Mouse (Mus musculus) lung, embryonic 15.5 days (tissue): ENCODE results near the gene Pias1. TPM values are rescaled to one million over a fixed set of nuclear protein-coding genes. Genes with fewer than 3 reads are reported as not detected.
A peak's percentile ranks its signal among the peaks of the same experiment; 100 is the strongest.

Source experiments
- ATAC-seq: fragments of 200-750 bp; cut with Nextera tagmentation; 2 replicates; pipeline ENCODE4 v1.8.0; 2017; ENCODE audit warnings: moderate number of reproducible peaks, borderline replicate concordance; ENCODE audit not compliant: low FRiP score, low TSS enrichment; ENCODE audit errors: extremely low read depth
- H3K27ac ChIP-seq: fragments of 300-500 bp; sonication (generic); 2 replicates; pipeline ENCODE4 v1.5.1; 2015; ENCODE audit warnings: moderate library complexity, mild to moderate bottlenecking, inconsistent platforms
- H3K27me3 ChIP-seq: fragments of 300-500 bp; sonication (generic); 2 replicates; pipeline ENCODE4 v1.6.1; 2015; ENCODE audit warnings: inconsistent platforms
- H3K36me3 ChIP-seq: fragments of 300-500 bp; sonication (generic); 2 replicates; pipeline ENCODE4 v1.6.1; 2015; ENCODE audit warnings: inconsistent platforms
- H3K4me1 ChIP-seq: fragments of 300-500 bp; sonication (generic); 2 replicates; pipeline ENCODE4 v1.6.1; 2015; ENCODE audit warnings: inconsistent platforms
- H3K4me2 ChIP-seq: fragments of 300-500 bp; sonication (generic); 2 replicates; pipeline ENCODE4 v1.6.1; 2015; ENCODE audit warnings: inconsistent platforms, mild to moderate bottlenecking, moderate library complexity
- H3K4me3 ChIP-seq: fragments of 300-500 bp; sonication (generic); 2 replicates; pipeline ENCODE4 v1.5.1; 2015; ENCODE audit warnings: mild to moderate bottlenecking, inconsistent platforms
- H3K9ac ChIP-seq: fragments of 300-500 bp; sonication (generic); 2 replicates; pipeline ENCODE4 v1.6.1; 2015; ENCODE audit warnings: inconsistent platforms
- H3K9me3 ChIP-seq: fragments of 300-500 bp; sonication (generic); 2 replicates; pipeline ENCODE4 v1.6.1; 2016; ENCODE audit warnings: inconsistent platforms
- WGBS: fragments of 180-500 bp; shearing (Covaris S2); methylation state at CpG from one replicate; pipeline ENCODE4 v1.1.7; 2015; 5-methylcytosine and 5-hydroxymethylcytosine counted together
- polyA plus RNA-seq: library from polyadenylated mRNA; unstranded; fragments of >200 nt; fragmentation: Nextera tagmentation; extraction: Ambion mirVana; gene quantifications from 2 replicates; pipeline ENCODE4 v1.2.1, GENCODE M21; 2015

The Pias1 gene
- polyA plus RNA-seq, 1 experiment from 2014 or later = 75.1 TPM

DNA sequence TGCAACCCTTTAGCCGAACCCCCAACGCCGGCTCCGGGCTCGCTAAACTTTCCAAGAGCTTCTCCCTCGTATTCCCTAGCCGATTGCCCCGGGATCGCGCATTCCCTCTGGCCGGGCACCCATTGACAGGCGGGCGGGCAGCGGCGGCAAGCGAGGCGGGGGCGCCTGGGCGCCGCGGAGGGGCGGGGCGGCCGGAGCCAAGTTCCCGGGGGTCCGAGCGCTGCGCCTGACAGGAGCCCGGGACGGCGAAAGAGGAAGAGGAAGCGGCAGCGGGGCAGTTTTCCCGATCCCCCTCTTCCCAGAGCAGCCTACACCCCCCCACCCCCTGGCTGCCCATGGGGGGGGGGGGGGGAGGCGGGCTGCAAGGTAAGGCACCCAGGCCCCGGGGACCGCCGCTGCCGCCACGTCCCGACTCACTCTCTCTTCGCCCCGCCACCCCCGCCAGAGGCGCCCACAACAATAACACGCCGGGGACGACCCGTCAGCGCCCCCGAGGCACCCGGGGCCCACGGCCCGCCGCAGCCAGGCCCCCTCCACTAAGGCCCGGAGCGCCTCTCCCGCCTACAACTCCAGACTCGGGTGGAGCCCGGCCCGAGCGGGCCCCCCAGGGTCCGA lies 7.5 kb downstream of the Pias1 start:
- under 1% methylated on average over 41 of the region's 63 CpGs for WGBS
- ATAC-seq = peak; percentile 83
- H3K4me3 ChIP-seq = peak overlapping the region; percentile 100

DNA sequence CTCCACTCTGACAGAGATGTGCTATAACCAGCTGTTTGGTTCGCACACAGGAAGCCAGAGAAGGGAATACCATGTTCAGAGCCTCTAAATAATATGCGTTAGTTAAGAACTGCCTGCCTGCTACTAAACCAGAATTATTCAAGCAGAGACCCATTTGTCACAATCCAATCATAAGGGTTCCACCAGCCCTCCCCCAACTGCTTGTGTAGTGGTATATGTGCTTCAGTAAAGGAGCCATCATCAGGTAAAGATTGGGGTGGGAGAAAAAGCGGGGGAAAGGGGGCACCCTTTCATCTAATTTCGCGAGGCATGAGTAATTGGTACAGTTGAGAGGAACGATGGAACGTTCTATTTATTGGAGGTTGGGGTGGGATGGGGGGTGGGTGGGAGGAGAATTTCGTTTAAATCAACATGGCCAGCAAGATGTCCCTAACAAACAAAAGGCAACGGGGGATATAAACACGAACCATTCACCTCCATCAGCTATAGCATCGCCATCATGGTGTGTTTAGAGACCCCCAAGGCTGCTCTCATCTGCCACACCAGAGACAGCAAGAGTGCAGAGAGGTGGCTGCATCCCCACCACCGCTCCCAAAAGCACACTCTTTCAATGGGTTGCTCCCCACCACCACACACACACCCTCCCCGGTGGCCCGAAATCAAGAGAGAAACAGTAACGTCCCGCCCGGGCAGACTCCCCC lies 8.1 kb downstream of the Pias1 start:
- peak overlapping the region; percentile 99 for H3K27ac ChIP-seq
- peak overlapping the region; percentile 100 for H3K4me3 ChIP-seq
- no peaks in the 10 kb centered on the region for H3K36me3 ChIP-seq
- no peak for ATAC-seq
- H3K9me3 ChIP-seq = no peaks in the 10 kb centered on the region
- H3K27me3 ChIP-seq = no peaks in the 10 kb centered on the region
- H3K4me2 ChIP-seq = peak overlapping the region; percentile 75
- H3K9ac ChIP-seq = peak overlapping the region; percentile 98
- WGBS = 2% methylated on average over 17 of the region's 17 CpGs
- peaks cover 16% of the 10 kb centered on the region; the same call in 1 of the 2 replicates for H3K4me1 ChIP-seq

More for the DNA sequence above, 7.5 kb downstream of the Pias1 start:
- peak overlapping the region; percentile 99 for H3K27ac ChIP-seq
- H3K9ac ChIP-seq = peak overlapping the region; percentile 98
- no peaks in the 10 kb centered on the region for H3K9me3 ChIP-seq
- no peaks in the 10 kb centered on the region for H3K36me3 ChIP-seq
- peak overlapping the region; percentile 75 for H3K4me2 ChIP-seq
- H3K27me3 ChIP-seq = no peaks in the 10 kb centered on the region
- peaks cover 16% of the 10 kb centered on the region; the same call in 1 of the 2 replicates for H3K4me1 ChIP-seq

DNA sequence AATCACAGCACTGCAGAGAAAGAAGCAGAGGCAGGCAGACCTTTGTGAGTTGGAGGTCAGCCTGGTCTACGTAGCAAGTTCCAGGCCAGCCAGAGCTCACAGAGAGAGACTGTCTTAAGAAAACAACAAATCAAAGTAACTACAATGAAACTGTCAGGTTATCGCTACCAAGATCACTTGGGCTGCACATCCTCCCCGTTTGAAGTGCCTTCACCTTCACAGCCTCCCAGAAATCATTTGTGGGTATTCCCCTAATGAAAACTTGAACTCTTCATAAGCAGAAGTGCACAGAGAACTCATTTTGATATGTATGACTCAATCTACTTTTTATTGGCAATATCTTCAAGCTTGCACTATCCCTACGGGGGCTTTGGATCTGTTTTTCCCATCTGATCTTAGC lies 10.6 kb downstream of the Pias1 start:
- H3K4me1 ChIP-seq = peaks cover 16% of the 10 kb centered on the region; the same call in 1 of the 2 replicates
- no peak overlapping the region for H3K4me3 ChIP-seq
- H3K27ac ChIP-seq = no peak overlapping the region
- ATAC-seq = no peak
- H3K27me3 ChIP-seq = no peaks in the 10 kb centered on the region
- H3K36me3 ChIP-seq = no peaks in the 10 kb centered on the region
- no peak overlapping the region for H3K9ac ChIP-seq
- H3K4me2 ChIP-seq = no peak overlapping the region
- H3K9me3 ChIP-seq = no peaks in the 10 kb centered on the region
- 64% methylated on average over 4 of the region's 4 CpGs for WGBS

DNA sequence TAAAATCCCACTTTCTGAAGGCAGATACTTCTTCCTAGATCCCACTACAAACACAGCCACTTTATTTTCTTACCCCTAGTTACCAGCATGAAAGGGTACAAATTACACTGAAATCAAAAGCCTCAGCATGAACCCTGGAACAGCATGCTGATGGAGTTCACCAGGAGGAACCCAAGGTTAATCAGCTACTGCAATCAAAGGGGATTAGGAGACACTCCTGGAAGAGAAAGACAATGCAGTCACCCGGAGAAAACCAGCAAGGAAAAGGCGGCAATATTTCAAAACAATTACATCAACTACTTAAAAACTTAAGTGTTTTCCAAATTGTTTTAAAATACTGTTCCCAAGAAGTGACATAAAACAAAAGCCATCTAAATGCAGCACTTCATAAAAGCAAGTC lies 11.9 kb downstream of the Pias1 start:
- Histone ChIP-seq H3K27me3 (no peaks in the 10 kb centered on the region), H3K4me2 (no peak overlapping the region), H3K4me1 (peaks cover 16% of the 10 kb centered on the region; the same call in 1 of the 2 replicates), H3K36me3 (no peaks in the 10 kb centered on the region), H3K4me3 (no peak overlapping the region), H3K9ac (no peak overlapping the region), H3K27ac (no peak overlapping the region), H3K9me3 (no peaks in the 10 kb centered on the region)
- WGBS = 27% methylated on average over 2 of the region's 2 CpGs
- no peak for ATAC-seq

DNA sequence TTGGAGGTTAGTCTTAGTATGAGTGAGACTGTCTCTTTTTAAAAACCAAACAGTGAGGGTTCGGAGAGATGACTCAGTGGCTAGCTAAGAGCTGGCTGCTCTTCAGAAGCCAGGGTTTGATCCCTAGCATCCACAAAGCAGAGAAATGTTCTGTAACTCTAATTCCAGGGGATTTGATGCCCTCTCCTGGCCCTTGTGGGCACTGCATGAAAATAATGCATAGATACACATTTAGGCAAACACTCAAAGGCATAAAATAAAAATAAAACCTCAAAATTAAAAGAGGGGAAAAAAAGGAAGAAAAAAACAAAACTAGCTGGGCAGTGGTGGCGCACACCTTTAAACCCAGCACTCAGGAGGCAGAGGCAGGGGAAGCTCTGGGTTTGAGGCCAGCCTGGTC lies 13.3 kb downstream of the Pias1 start:
- Histone ChIP-seq H3K27ac (no peak overlapping the region), H3K27me3 (no peaks in the 10 kb centered on the region), H3K36me3 (no peaks in the 10 kb centered on the region), H3K4me1 (peaks cover 19% of the 10 kb centered on the region), H3K9ac (no peak overlapping the region), H3K4me2 (no peak overlapping the region), H3K4me3 (no peak overlapping the region), H3K9me3 (no peaks in the 10 kb centered on the region)
- ATAC-seq = no peak
- WGBS = 92% methylated on average over 2 of the region's 2 CpGs

DNA sequence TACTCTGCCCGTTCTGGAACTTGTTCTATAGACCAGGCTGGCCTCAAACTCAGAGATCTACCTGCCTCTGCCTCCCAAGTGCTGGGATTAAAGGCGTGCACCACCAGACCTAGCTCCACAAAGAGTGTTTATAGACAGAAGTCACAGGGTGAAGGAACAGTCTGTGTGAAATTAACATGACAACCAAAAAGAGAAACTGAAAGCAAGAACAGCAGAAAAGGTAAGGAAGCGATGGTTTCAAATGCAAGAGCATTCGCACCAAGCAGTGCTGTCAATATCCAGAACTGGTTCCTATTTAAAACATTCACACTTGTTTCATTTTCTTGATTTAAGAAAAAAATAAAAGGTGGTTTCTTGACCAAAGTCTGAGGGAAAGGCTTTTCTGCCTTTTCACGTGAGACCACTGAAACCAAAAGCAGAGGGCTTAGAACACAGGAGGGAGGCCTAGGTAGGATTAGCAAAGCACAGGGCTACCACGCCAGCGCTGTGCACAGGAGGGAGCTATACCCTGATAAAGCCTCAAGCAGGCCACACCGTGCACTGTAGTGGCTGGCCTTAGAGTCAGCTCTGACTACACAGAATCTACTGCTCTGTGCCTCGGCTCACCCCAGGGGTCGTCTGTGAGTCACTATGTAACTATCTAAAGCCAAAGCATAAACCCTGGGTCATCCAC lies 15.5 kb downstream of the Pias1 start:
- no peak overlapping the region for H3K4me3 ChIP-seq
- H3K4me1 ChIP-seq = peaks cover 30% of the 10 kb centered on the region
- 58% methylated on average over 10 of the region's 10 CpGs for WGBS
- H3K4me2 ChIP-seq = no peak overlapping the region
- no peaks in the 10 kb centered on the region for H3K36me3 ChIP-seq
- no peaks in the 10 kb centered on the region for H3K9me3 ChIP-seq
- H3K27ac ChIP-seq = no peak overlapping the region
- no peak overlapping the region for H3K9ac ChIP-seq
- 0 out of 2 replicates have a peak, but pooled peaks have one; percentile 57 for ATAC-seq
- H3K27me3 ChIP-seq = no peaks in the 10 kb centered on the region

DNA sequence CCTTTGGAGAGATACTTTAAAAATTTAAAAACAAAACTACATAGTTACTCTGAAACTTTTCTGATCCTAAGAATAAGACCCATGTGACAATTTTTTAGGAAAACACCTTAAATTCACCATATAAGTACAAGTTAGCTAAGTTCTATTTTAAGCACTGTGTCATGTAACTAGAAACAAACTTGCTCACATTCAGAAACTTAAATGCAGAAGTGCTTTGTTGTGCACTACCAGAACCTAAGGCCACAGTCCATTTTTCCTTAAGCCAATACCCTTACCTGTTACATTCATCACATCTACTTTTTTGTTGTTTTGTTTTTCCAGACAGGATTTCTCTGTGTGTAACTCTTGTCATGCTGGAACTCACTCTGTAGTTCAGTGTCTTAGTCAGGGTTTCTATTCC lies 17.4 kb downstream of the Pias1 start:
- Histone ChIP-seq H3K9me3 (no peaks in the 10 kb centered on the region), H3K9ac (no peak overlapping the region), H3K4me2 (no peak overlapping the region), H3K4me3 (no peak overlapping the region), H3K27ac (no peak overlapping the region), H3K4me1 (peaks cover 31% of the 10 kb centered on the region), H3K36me3 (no peaks in the 10 kb centered on the region), H3K27me3 (no peaks in the 10 kb centered on the region)
- ATAC-seq = no peak

DNA sequence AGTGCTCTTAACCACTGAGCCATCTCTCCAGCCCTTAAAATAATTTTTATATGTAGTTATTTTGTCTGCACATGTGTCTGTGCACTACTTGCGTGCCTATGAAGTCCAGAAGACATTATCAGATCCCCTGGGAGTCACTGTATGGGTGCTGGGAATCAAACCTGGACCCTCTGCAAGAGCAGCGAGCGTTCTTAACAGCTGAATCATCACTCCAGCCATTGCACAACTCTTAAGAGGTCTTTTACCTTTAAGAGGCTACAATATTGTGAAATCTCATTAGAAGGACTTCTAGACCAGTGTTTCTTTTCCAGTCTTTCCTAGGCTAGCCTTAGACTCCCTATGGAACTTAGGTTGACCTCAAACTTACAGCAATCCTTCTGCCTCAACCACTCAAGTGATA lies 21.7 kb downstream of the Pias1 start:
- Histone ChIP-seq H3K27me3 (no peaks in the 10 kb centered on the region), H3K4me3 (no peak overlapping the region), H3K4me1 (peaks cover 35% of the 10 kb centered on the region), H3K36me3 (no peaks in the 10 kb centered on the region), H3K4me2 (no peak overlapping the region), H3K9ac (no peak overlapping the region), H3K27ac (no peak overlapping the region), H3K9me3 (no peaks in the 10 kb centered on the region)
- 84% methylated on average over 3 of the region's 3 CpGs for WGBS
- no peak for ATAC-seq

DNA sequence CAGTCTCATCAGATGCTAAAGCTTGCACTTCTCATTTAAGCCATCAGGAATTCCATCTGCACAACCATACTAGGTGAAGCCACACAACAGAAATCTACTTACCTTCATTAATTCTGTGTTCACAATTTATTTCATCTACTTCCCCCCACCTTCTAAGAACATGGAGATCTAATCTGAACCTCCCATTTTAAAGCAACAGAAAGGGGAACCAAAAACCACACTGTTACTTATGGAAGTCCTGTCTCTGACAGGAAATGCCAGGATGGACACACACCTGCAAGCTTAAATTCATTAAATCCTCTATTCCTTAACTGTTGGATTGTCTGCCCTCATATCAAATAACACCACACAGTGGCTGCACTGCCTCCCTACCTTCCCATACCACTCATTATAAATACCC lies 35.0 kb downstream of the Pias1 start:
- H3K36me3 ChIP-seq = peaks cover 13% of the 10 kb centered on the region
- H3K9ac ChIP-seq = no peak overlapping the region
- no peaks in the 10 kb centered on the region for H3K9me3 ChIP-seq
- no peak overlapping the region for H3K4me2 ChIP-seq
- H3K27ac ChIP-seq = no peak overlapping the region
- H3K4me3 ChIP-seq = no peak overlapping the region
- no peak for ATAC-seq
- peaks cover 24% of the 10 kb centered on the region for H3K4me1 ChIP-seq
- no peaks in the 10 kb centered on the region for H3K27me3 ChIP-seq

DNA sequence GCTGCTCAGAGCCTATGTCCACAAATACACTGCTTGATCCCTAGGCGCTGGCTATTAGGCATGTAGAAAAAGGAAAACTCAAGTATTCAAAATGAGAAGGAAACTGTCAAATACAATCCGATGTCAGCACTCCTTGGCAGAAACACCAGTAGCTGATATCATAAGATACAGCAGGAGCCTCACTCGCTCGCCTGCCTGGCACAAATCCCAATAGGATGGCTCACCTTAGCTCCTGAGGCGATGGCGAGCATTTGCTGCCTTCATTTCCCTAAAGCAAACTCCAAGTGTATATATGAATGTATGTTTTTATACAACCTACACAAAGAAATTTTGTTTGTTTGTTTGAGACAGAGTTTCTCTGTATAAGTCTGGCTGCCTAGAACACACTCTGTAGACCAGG lies 42.4 kb downstream of the Pias1 start:
- H3K4me2 ChIP-seq = no peak overlapping the region
- H3K36me3 ChIP-seq = peaks cover 12% of the 10 kb centered on the region
- H3K27me3 ChIP-seq = no peaks in the 10 kb centered on the region
- no peak for ATAC-seq
- WGBS = 88% methylated on average over 6 of the region's 6 CpGs
- H3K4me3 ChIP-seq = no peak overlapping the region
- H3K9ac ChIP-seq = no peak overlapping the region
- H3K27ac ChIP-seq = no peak overlapping the region
- H3K9me3 ChIP-seq = no peaks in the 10 kb centered on the region
- H3K4me1 ChIP-seq = peaks cover 13% of the 10 kb centered on the region

DNA sequence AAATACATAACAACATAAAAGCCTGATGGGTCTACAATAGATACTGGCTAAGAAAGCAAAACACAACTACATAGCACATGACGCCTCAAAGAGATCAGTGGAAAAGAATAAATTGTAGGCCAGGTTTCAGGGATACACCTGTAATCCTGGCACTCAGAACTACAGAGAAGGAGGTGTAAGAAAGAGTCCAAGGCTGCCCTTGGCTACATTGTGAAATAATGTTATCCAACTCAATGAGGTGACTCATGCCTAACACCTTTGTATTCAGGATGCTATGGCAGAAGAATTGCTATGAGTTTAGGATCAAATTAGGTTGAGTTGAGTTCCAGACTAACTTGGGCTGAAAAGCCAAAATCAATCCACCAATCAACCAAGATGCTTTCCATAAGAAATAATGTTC lies 43.7 kb downstream of the Pias1 start:
- no peak overlapping the region for H3K27ac ChIP-seq
- ATAC-seq = no peak
- peaks cover 13% of the 10 kb centered on the region for H3K4me1 ChIP-seq
- WGBS = 100% methylated on average over 1 of the region's 1 CpGs
- H3K27me3 ChIP-seq = no peaks in the 10 kb centered on the region
- H3K9me3 ChIP-seq = no peaks in the 10 kb centered on the region
- no peak overlapping the region for H3K9ac ChIP-seq
- H3K4me2 ChIP-seq = no peak overlapping the region
- H3K4me3 ChIP-seq = no peak overlapping the region
- H3K36me3 ChIP-seq = peaks cover 12% of the 10 kb centered on the region

DNA sequence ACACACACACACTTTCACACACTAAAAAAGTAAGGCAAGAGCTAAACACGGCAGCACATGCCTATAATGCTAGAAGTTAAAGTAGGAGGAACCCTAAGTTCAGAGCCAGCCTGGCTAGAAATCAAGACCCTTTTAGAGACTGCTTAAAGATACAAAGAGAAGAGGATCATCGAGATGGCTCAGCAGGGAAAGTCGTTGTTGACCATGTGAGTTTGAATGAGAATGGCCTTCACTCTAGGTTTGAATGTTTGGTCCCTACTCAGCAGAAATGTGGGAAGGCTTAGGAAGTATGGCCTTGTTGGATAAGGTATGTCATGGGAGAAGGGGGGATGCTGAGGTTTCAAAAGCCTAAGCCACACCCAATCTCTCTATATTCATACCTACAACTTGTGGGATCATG lies 46.8 kb downstream of the Pias1 start:
- Histone ChIP-seq H3K27ac (no peak overlapping the region), H3K4me2 (no peak overlapping the region), H3K4me1 (peaks cover 27% of the 10 kb centered on the region), H3K4me3 (no peak overlapping the region), H3K9me3 (no peaks in the 10 kb centered on the region), H3K36me3 (0 out of 2 replicates have a peak, but pooled peaks cover 3% of the 10 kb centered on the region), H3K9ac (no peak overlapping the region), H3K27me3 (no peaks in the 10 kb centered on the region)
- no peak for ATAC-seq
- WGBS = 84% methylated on average over 3 of the region's 3 CpGs
